Mouse (Mus musculus): ENCODE data around the gene Leng8. TPM values are rescaled to one million over a fixed set of nuclear protein-coding genes. Genes with fewer than 3 reads are reported as not detected.
"Not testable (repeated sequence)": the region's sequence is repeated elsewhere in the genome, so short reads cannot be mapped to it uniquely, and the experiment has no call there.

Gene Leng8
- polyA plus RNA-seq, 1 experiment, result 247 TPM

- Histone ChIP-seq H3K27ac (ENCODE audit: control insufficient read depth, insufficient read depth, low read depth, low read length, poor library complexity) (no peak overlapping the region), H3K4me3 (replicated peaks; ENCODE audit: control insufficient read depth, low read depth, low read length) (no peak overlapping the region), H3K4me1 (ENCODE audit: control insufficient read depth, insufficient read depth, low read length) (no peaks in the 10 kb centered on the region)
- TF ChIP-seq CTCF (IDR thresholded peaks at IDR 0.05; ENCODE audit: control insufficient read depth, insufficient read depth, low read length) (no peak), POLR2A (IDR thresholded peaks at IDR 0.05; ENCODE audit: borderline replicate concordance, control insufficient read depth, low read depth, low read length) (no peak)
- WGBS, result 70% methylated on average over 5 of the region's 5 CpGs
Measured at GRCm38 (mm10) chr7:4154356-4154755, 17.5 kb downstream of the Leng8 start.

GRCm38 (mm10) chr7:4154976-4155375, 18.1 kb downstream of the Leng8 start:
- no peaks in the 10 kb centered on the region for H3K4me1 ChIP-seq (ENCODE audit: control insufficient read depth, insufficient read depth, low read length)
- no peak overlapping the region for H3K4me3 ChIP-seq (replicated peaks; ENCODE audit: control insufficient read depth, low read depth, low read length)
- TF ChIP-seq POLR2A (IDR thresholded peaks at IDR 0.05; ENCODE audit: borderline replicate concordance, control insufficient read depth, low read depth, low read length), result no peak
- H3K27ac ChIP-seq (ENCODE audit: control insufficient read depth, insufficient read depth, low read depth, low read length, poor library complexity), result no peak overlapping the region
- 85% methylated on average over 4 of the region's 4 CpGs for WGBS

DNA sequence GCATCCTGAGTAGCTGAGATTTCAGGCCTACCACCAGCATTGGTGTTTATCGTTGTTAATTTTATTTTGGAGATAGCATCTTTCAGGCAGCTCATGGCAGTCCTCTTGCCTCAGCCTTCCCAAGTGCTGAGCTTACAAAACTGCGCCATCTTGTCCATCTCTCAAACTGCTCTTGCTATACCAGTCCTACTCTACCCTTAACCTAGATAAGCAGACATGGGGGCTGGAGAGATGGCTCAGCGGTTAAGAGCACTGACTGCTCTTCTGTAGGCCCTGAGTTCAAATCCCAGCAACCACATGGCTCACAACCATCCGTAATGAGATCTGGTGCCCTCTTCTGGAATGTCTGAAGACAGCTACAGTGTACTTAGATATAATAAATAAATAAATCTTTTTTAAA, 24.8 kb downstream of the Leng8 start:
- not testable (repeated sequence) for H3K4me3 ChIP-seq (replicated peaks; ENCODE audit: control insufficient read depth, low read depth, low read length); H3K4me1 ChIP-seq (ENCODE audit: control insufficient read depth, insufficient read depth, low read length); H3K27ac ChIP-seq (ENCODE audit: control insufficient read depth, insufficient read depth, low read depth, low read length, poor library complexity)
- 80% methylated on average over 4 of the region's 4 CpGs for WGBS

- Histone ChIP-seq H3K27ac (ENCODE audit: control insufficient read depth, insufficient read depth, low read depth, low read length, poor library complexity) (peak overlapping the region; percentile 5; the same call in 1 of the 2 replicates), H3K4me1 (ENCODE audit: control insufficient read depth, insufficient read depth, low read length) (no peaks in the 10 kb centered on the region), H3K4me3 (replicated peaks; ENCODE audit: control insufficient read depth, low read depth, low read length) (no peak overlapping the region)
- TF ChIP-seq POLR2A (IDR thresholded peaks at IDR 0.05; ENCODE audit: borderline replicate concordance, control insufficient read depth, low read depth, low read length), result no peak
- 10% methylated on average over 11 of the region's 11 CpGs for WGBS
Measured at GRCm38 (mm10) chr7:4163571-4164072, 26.8 kb downstream of the Leng8 start.

- Histone ChIP-seq H3K27ac (ENCODE audit: control insufficient read depth, insufficient read depth, low read depth, low read length, poor library complexity) (peak within 1 kb of the TSS; percentile 5; the same call in 1 of the 2 replicates), H3K4me3 (replicated peaks; ENCODE audit: control insufficient read depth, low read depth, low read length) (no peak within 1 kb of the TSS), H3K4me1 (ENCODE audit: control insufficient read depth, insufficient read depth, low read length) (no peaks in the 10 kb centered on the region)
- no peak for TF ChIP-seq POLR2A (IDR thresholded peaks at IDR 0.05; ENCODE audit: borderline replicate concordance, control insufficient read depth, low read depth, low read length)
- TF ChIP-seq CTCF (IDR thresholded peaks at IDR 0.05; ENCODE audit: control insufficient read depth, insufficient read depth, low read length), result no peak
- WGBS, result 6% methylated on average over 20 of the region's 20 CpGs
Measured at GRCm38 (mm10) chr7:4164090-4164910, 27.5 kb downstream of the Leng8 start, which contains the start of gene Cdc42ep5. Gene Cdc42ep5 (minus strand): TSS chr7:4164860.

GRCm38 (mm10) chr7:4165286-4165685, 28.4 kb downstream of the Leng8 start:
- Histone ChIP-seq H3K4me3 (replicated peaks; ENCODE audit: control insufficient read depth, low read depth, low read length) (no peak overlapping the region), H3K27ac (ENCODE audit: control insufficient read depth, insufficient read depth, low read depth, low read length, poor library complexity) (no peak overlapping the region), H3K4me1 (ENCODE audit: control insufficient read depth, insufficient read depth, low read length) (no peaks in the 10 kb centered on the region)
- 28% methylated on average over 3 of the region's 3 CpGs for WGBS
- TF ChIP-seq CTCF (IDR thresholded peaks at IDR 0.05; ENCODE audit: control insufficient read depth, insufficient read depth, low read length), result no peak
- TF ChIP-seq POLR2A (IDR thresholded peaks at IDR 0.05; ENCODE audit: borderline replicate concordance, control insufficient read depth, low read depth, low read length), result no peak

DNA sequence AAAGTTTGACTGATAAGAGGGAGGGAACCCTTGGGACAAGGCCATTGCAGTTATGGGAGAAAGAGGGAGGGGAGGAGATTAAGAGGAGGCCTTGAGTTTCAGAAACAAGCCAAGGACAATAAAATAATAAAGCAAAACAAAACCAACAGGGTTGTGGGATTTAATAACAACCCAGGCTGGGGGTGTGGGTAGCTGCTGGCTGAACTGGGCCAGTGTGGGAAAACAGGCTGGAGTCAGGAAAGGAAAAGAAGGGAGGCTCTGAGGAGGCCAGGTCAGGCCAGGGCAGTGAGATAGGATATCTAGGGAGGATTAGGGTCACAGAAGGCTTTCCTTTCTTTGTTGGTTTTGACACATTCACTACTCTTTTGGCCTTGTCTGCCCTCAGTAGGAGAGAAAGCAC, 30.3 kb downstream of the Leng8 start:
- Histone ChIP-seq H3K4me1 (ENCODE audit: control insufficient read depth, insufficient read depth, low read length) (no peaks in the 10 kb centered on the region), H3K27ac (ENCODE audit: control insufficient read depth, insufficient read depth, low read depth, low read length, poor library complexity) (no peak overlapping the region), H3K4me3 (replicated peaks; ENCODE audit: control insufficient read depth, low read depth, low read length) (no peak overlapping the region)
- TF ChIP-seq POLR2A (IDR thresholded peaks at IDR 0.05; ENCODE audit: borderline replicate concordance, control insufficient read depth, low read depth, low read length), result no peak
- TF ChIP-seq CTCF (IDR thresholded peaks at IDR 0.05; ENCODE audit: control insufficient read depth, insufficient read depth, low read length), result no peak

GRCm38 (mm10) chr7:4170193-4170938, 33.5 kb downstream of the Leng8 start:
- H3K4me3 ChIP-seq (replicated peaks; ENCODE audit: control insufficient read depth, low read depth, low read length), result no peak overlapping the region
- H3K4me1 ChIP-seq (ENCODE audit: control insufficient read depth, insufficient read depth, low read length), result no peaks in the 10 kb centered on the region
- WGBS, result 72% methylated on average over 6 of the region's 6 CpGs
- H3K27ac ChIP-seq (ENCODE audit: control insufficient read depth, insufficient read depth, low read depth, low read length, poor library complexity), result no peak overlapping the region
- TF ChIP-seq CTCF (IDR thresholded peaks at IDR 0.05; ENCODE audit: control insufficient read depth, insufficient read depth, low read length) (no peak), POLR2A (IDR thresholded peaks at IDR 0.05; ENCODE audit: borderline replicate concordance, control insufficient read depth, low read depth, low read length) (no peak)
